8 mouse cellular contexts compared by ENCODE assay signal in the genomic region with DNA sequence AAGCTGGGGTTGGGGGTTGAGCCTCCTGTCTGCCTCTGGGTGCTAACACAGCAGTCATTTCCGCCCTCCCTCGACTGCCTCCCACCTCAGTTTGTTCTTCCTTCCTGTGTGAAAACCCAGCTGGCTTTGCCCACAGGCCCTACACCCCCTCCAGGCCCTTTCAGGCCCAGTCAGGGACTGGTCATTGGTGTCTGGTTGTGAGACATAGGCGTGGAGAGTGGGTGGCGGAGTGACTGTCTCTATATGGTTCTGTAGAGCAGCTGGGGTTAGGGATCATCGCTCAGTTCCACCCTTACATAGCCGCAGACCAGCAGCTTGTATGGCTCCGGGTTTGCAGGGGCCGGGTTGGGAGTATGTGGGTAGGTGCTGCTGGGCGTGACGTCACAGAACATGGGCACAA. TPM values are rescaled to one million over a fixed set of nuclear protein-coding genes. Genes with fewer than 3 reads are reported as not detected.
DNase-seq lines count a peak whose midpoint lies in the region; ATAC-seq and TF ChIP-seq lines count a peak whose summit lies in the region.

No protein-coding gene starts in this region.

- H3K27ac ChIP-seq in left cerebral cortex, adult 2 months = peak overlapping the region; percentile 69

- intact Hi-C loops in left cerebral cortex, adult 2 months (cut with DNase I) = no loop called here
- intact Hi-C loops in left cerebral cortex, postnatal 4 days (cut with DNase I) = no loop called here

- H3K36me3 ChIP-seq in G1E (replicated peaks) = peaks cover 87% of the 10 kb centered on the region

- H3K9me3 ChIP-seq in G1E (replicated peaks) = no peaks in the 10 kb centered on the region

- H3K27me3 ChIP-seq in G1E (ENCODE audit: insufficient read depth, low read length) = no peaks in the 10 kb centered on the region

- DNase-seq in left cerebral cortex, adult 2 months (ENCODE audit: extremely low spot score in 1 of 2, low spot score in 2 of 2) = no peak
- DNase-seq in left cerebral cortex, postnatal 4 days = no peak
- DNase-seq in G1E (ENCODE audit: low spot score) = no peak
- DNase-seq in induced T-regulatory cell, adult 2 months (ENCODE audit: low read depth) = peak; percentile 85
- peak; percentile 70 for DNase-seq in spleen, postnatal 36 days (ENCODE audit: low spot score in 2 of 2)
- no peak for DNase-seq in urinary bladder, postnatal 25 days (ENCODE audit: low spot score)
- DNase-seq in cerebellum, postnatal 25 days = no peak
- DNase-seq in adrenal gland, adult 8-10 months = no peak

- no peak for ATAC-seq in G1E (ENCODE audit: extremely low read depth, insufficient number of reproducible peaks, low FRiP score, poor library complexity, severe bottlenecking)

- H3K4me1 ChIP-seq in G1E (ENCODE audit: insufficient read depth, low read depth, low read length) = peaks cover 45% of the 10 kb centered on the region

- TF ChIP-seq CTCF in left cerebral cortex, adult 2 months (IDR thresholded peaks at IDR 0.05) = no peak
- no peak for TF ChIP-seq CTCF in G1E (IDR thresholded peaks at IDR 0.05; ENCODE audit: low read depth, low read length)

- H3K4me3 ChIP-seq in left cerebral cortex, adult 2 months = no peak overlapping the region
- H3K4me3 ChIP-seq in G1E (ENCODE audit: low read depth, low read length) = peak overlapping the region; percentile 1; the same call in 1 of the 2 replicates

RNA-seq across cellular contexts. Expression of gene B230217C12Rik, which starts 15.3 kb away (rescaled TPM):
- 10 to 100 TPM; 77.6 to 78.9 TPM for total RNA-seq in left cerebral cortex, adult 2 months (2021)
- total RNA-seq in left cerebral cortex, postnatal 4 days (2021) = 10 to 100 TPM; 27.1 to 29.0 TPM
- total RNA-seq in G1E (2014; fragmentation: Nextera tagmentation) (not detected in 2 replicates), G1E (2017) (0.16 TPM in 1 of 2 replicates, not detected in the other)
- not detected in 2 replicates for polyA plus RNA-seq in G1E (2012)
- total RNA-seq in adrenal gland, adult 8-10 months (2022) = 1 to 10 TPM; 3.7 to 7.2 (median 6.2) TPM

RNA-seq across cellular contexts. Expression of gene Lasp1, which starts 26.5 kb away (rescaled TPM):
- total RNA-seq in left cerebral cortex, adult 2 months (2021) = 100 to 1,000 TPM; 174 to 191 TPM
- total RNA-seq in left cerebral cortex, postnatal 4 days (2021) = 100 to 1,000 TPM; 190 to 199 TPM
- 31.0 and 37.1 TPM in 2 replicates for total RNA-seq in G1E (2014; fragmentation: Nextera tagmentation)
- total RNA-seq in G1E (2017) = 53.4 and 122 TPM in 2 replicates
- polyA plus RNA-seq in G1E (2012) = 49.6 and 71.7 TPM in 2 replicates
- total RNA-seq in adrenal gland, adult 8-10 months (2022) = 100 to 1,000 TPM; 131 to 177 (median 143) TPM

RNA-seq across cellular contexts. Expression of gene Rpl23, which starts 43.1 kb away (rescaled TPM):
- total RNA-seq in left cerebral cortex, adult 2 months (2021) = 100 to 1,000 TPM; 326 to 327 TPM
- total RNA-seq in left cerebral cortex, postnatal 4 days (2021) = 100 to 1,000 TPM; 614 to 660 TPM
- total RNA-seq in G1E (2014; fragmentation: Nextera tagmentation) (580 and 589 TPM in 2 replicates), G1E (2017) (1,583 and 1,694 TPM in 2 replicates)
- polyA plus RNA-seq in G1E (2012) = 255 and 258 TPM in 2 replicates
- 100 to 1,000 TPM; 753 to 943 (median 843) TPM for total RNA-seq in adrenal gland, adult 8-10 months (2022)

RNA-seq across cellular contexts. Expression of gene 1700001P01Rik, which starts 49.6 kb away (rescaled TPM):
- total RNA-seq in left cerebral cortex, adult 2 months (2021) = 1 to 10 TPM in 1 of 2 experiments, not detected in 1; 1.0 TPM
- total RNA-seq in left cerebral cortex, postnatal 4 days (2021) = 1 to 10 TPM in 1 of 2 experiments, not detected in 1; 2.0 TPM
- total RNA-seq in G1E (2014; fragmentation: Nextera tagmentation) = not detected in 2 replicates
- total RNA-seq in G1E (2017) = 0.23 and 0.33 TPM in 2 replicates
- 0.09 TPM in 1 of 2 replicates, not detected in the other for polyA plus RNA-seq in G1E (2012)
- total RNA-seq in adrenal gland, adult 8-10 months (2022) = under 1 TPM in 3 of 4 experiments, not detected in 1; 0.49 to 0.67 (median 0.62) TPM

RNA-seq across cellular contexts. Expression of gene Fbxo47, which starts 58.7 kb away (rescaled TPM):
- total RNA-seq in left cerebral cortex, adult 2 months (2021) = 1 to 10 TPM; 2.8 to 2.9 TPM
- total RNA-seq in left cerebral cortex, postnatal 4 days (2021) = under 1 TPM; 0.46 to 0.74 TPM
- 0.58 and 1.9 TPM in 2 replicates for total RNA-seq in G1E (2014; fragmentation: Nextera tagmentation)
- 0.55 and 0.70 TPM in 2 replicates for total RNA-seq in G1E (2017)
- not detected in 2 replicates for polyA plus RNA-seq in G1E (2012)
- 1 to 10 TPM in 3 of 4 experiments, under 1 TPM in 1; 0.94 to 1.8 (median 1.2) TPM for total RNA-seq in adrenal gland, adult 8-10 months (2022)

Comparison
In these comparisons a context has a peak if more than half of its experiments do, and no peak if none do; other contexts are left out.
1. DNase-seq: peak in induced T-regulatory cell, adult 2 months (single experiment) and spleen, postnatal 36 days (2 of 2); none in left cerebral cortex, adult 2 months (0 of 2), left cerebral cortex, postnatal 4 days (single experiment), G1E (single experiment), urinary bladder, postnatal 25 days (single experiment), cerebellum, postnatal 25 days (0 of 2) and adrenal gland, adult 8-10 months (single experiment).
2. RNA of gene B230217C12Rik, which starts 15.3 kb away (total RNA-seq): 77.6 to 78.9 TPM in left cerebral cortex, adult 2 months, 27.1 to 29.0 TPM in left cerebral cortex, postnatal 4 days and 3.7 to 7.2 TPM in adrenal gland, adult 8-10 months; 0.16 TPM in G1E; every median in the first group is over 4 times any median in the second.